Mouse (Mus musculus) hindbrain, embryonic 13.5 days (tissue): Measurements from ENCODE around the gene Galnt17. TPM values are rescaled to one million over a fixed set of nuclear protein-coding genes. Genes with fewer than 3 reads are reported as not detected.

ENCODE experiments used
- ATAC-seq: fragments of 200-750 bp; cut with Nextera tagmentation; 2 replicates; pipeline ENCODE4 v1.8.0; 2017; ENCODE audit warnings: moderate TSS enrichment; ENCODE audit not compliant: low FRiP score
- H3K27ac ChIP-seq: fragments of 300-500 bp; sonication (generic); 2 replicates; pipeline ENCODE4 v1.5.1; 2015; ENCODE audit warnings: inconsistent platforms, mild to moderate bottlenecking, moderate library complexity
- H3K27me3 ChIP-seq: fragments of 300-500 bp; sonication (generic); 2 replicates; pipeline ENCODE4 v1.6.1; 2015; ENCODE audit warnings: mild to moderate bottlenecking, inconsistent platforms
- H3K36me3 ChIP-seq: fragments of 300-500 bp; sonication (generic); 2 replicates; pipeline ENCODE4 v1.6.1; 2015; ENCODE audit warnings: mild to moderate bottlenecking, inconsistent platforms
- H3K4me1 ChIP-seq: fragments of 300-500 bp; sonication (generic); replicated peaks from 2 replicates; pipeline ENCODE4 v1.6.1; 2015; ENCODE audit warnings: inconsistent platforms
- H3K4me2 ChIP-seq: fragments of 300-500 bp; sonication (generic); 2 replicates; pipeline ENCODE4 v1.6.1; 2015; ENCODE audit warnings: inconsistent platforms, mild to moderate bottlenecking, moderate library complexity
- H3K4me3 ChIP-seq: fragments of 300-500 bp; sonication (generic); 2 replicates; pipeline ENCODE4 v1.5.1; 2015; ENCODE audit warnings: mild to moderate bottlenecking, inconsistent platforms
- H3K9ac ChIP-seq: fragments of 300-500 bp; sonication (generic); 2 replicates; pipeline ENCODE4 v1.6.1; 2015; ENCODE audit warnings: mild to moderate bottlenecking, inconsistent platforms
- H3K9me3 ChIP-seq: fragments of 300-500 bp; sonication (generic); 2 replicates; pipeline ENCODE4 v1.6.1; 2016; ENCODE audit warnings: inconsistent platforms
- WGBS: fragments of 180-500 bp; shearing (Covaris S2); methylation state at CpG from one replicate; pipeline ENCODE4 v1.1.7; 2015; 5-methylcytosine and 5-hydroxymethylcytosine counted together
- polyA plus RNA-seq: library from polyadenylated mRNA; unstranded; fragments of >200 nt; fragmentation: Nextera tagmentation; extraction: Ambion mirVana; gene quantifications from 2 replicates; pipeline ENCODE4 v1.2.1, GENCODE M21; 2015

Galnt17 gene
- polyA plus RNA-seq, 1 experiment from 2014 or later = 9.6 TPM

DNA sequence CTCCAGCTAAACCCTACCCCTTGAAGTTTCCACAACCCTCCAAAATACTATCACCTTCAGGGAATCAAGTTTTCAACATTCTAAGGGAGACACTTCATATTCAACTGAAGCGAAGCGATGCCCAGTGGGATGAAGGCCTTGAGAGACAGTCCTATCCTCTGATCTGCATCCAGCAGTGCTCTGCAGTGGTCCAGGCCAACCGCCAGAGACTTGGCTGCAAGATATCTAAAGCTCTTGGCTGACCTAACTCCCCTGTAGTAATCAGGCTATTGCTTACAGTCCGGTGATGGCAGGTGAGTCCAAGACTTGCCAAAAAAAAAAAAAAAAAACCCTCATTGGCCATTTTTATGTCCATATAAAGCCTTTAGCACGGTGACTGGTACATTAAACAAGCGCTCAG lies 21.2 kb downstream of the Galnt17 start:
- Histone ChIP-seq H3K27ac (no peak overlapping the region), H3K4me3 (no peak overlapping the region), H3K4me2 (no peak overlapping the region), H3K9me3 (no peaks in the 10 kb centered on the region; the same call in 1 of the 2 replicates), H3K36me3 (no peaks in the 10 kb centered on the region), H3K9ac (no peak overlapping the region), H3K27me3 (no peaks in the 10 kb centered on the region), H3K4me1 (0 out of 2 replicates have a peak, but pooled peaks cover 3% of the 10 kb centered on the region)
- no peak for ATAC-seq
- 92% methylated on average over 6 of the region's 6 CpGs for WGBS

DNA sequence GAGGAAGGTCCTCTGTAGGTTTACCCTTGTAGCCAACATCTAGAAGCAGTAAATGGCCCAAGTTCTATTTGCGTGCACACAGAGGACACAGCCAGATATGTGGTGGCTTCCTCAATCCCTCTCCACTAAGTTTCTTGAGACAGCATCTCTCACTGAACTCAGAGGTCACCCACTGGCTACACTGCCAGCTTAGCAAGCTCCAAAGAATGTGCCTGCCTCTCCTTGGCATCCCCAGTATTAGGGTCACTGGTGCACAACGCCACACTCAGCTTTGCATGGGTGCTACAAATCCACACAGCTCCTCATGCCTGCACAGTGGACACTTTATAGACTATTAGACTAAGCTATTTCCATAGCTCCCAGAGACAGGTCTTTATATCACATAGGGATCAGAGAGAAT lies 21.6 kb downstream of the Galnt17 start:
- Histone ChIP-seq H3K9me3 (no peaks in the 10 kb centered on the region; the same call in 1 of the 2 replicates), H3K36me3 (no peaks in the 10 kb centered on the region), H3K27me3 (no peaks in the 10 kb centered on the region), H3K4me3 (no peak overlapping the region), H3K9ac (no peak overlapping the region), H3K4me2 (no peak overlapping the region), H3K27ac (no peak overlapping the region), H3K4me1 (0 out of 2 replicates have a peak, but pooled peaks cover 4% of the 10 kb centered on the region)
- ATAC-seq = no peak
- 87% methylated on average over 2 of the region's 2 CpGs for WGBS

DNA sequence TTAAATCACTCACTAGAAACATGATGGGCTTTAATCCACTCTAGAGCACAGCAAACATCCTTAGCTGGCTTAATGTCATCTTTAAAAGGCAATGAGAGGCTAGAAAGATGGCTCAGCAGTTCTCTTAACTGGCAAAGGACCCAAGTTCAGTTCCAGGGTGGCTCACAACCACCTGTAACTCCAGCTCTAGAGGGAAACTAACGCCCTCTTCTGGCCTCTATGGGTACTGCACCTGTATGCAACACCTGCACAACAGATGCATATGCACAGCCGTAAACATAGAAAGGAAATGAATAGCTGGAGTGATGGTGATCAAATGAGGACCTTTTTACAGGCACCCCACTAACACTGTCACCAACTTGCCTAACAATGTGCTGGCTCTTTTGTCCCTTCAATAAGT lies 27.9 kb downstream of the Galnt17 start:
- Histone ChIP-seq H3K36me3 (no peaks in the 10 kb centered on the region), H3K9me3 (no peaks in the 10 kb centered on the region; the same call in 1 of the 2 replicates), H3K4me3 (no peak overlapping the region), H3K27me3 (no peaks in the 10 kb centered on the region), H3K4me1 (peaks cover 7% of the 10 kb centered on the region; the same call in 1 of the 2 replicates), H3K27ac (no peak overlapping the region), H3K4me2 (no peak overlapping the region), H3K9ac (no peak overlapping the region)
- no peak for ATAC-seq
- whole genome bisulfite sequencing = 50% methylated on average over 2 of the region's 2 CpGs

DNA sequence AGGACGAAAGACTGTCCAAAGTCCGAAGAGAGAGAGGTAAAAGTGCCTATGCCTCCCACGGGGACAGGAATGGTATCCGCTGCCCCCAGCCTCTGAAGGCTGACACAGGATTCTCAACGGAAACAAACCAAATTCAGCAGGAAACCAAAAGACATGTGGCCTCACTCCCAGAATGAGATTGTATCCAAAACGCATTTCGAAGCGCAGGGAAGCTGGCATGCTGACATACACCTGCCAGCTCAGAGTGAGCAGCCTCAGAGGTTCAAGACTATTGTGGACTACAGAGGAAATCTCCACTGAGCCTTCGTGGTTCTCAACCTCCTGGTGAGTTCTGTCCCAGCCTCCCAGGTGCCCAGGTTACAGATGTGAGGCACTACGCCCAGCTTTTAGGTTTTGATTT lies 29.0 kb downstream of the Galnt17 start:
- Histone ChIP-seq H3K4me3 (no peak overlapping the region), H3K4me1 (peaks cover 7% of the 10 kb centered on the region; the same call in 1 of the 2 replicates), H3K36me3 (no peaks in the 10 kb centered on the region), H3K4me2 (no peak overlapping the region), H3K27ac (no peak overlapping the region), H3K27me3 (no peaks in the 10 kb centered on the region), H3K9ac (no peak overlapping the region), H3K9me3 (no peaks in the 10 kb centered on the region; the same call in 1 of the 2 replicates)
- no peak for ATAC-seq
- 84% methylated on average over 10 of the region's 10 CpGs for WGBS

DNA sequence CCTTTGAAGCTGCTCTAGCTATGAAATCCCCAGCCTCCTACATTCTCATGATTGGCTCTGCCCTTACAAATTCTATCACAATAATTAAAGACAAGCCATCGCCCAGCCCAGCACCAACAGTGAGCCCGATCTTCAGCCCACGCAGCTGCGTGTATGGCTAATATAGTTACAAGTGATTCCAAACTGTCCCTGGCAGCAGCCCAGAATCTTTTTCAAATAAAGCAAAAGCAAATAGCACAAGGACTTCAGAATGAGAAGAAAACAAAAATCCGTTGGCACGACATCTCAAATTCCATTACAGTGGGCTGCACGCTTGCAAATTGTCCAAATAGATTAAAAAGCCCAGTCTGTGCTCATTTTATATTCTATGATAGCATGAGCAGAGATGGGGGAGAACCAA lies 31.1 kb downstream of the Galnt17 start:
- Histone ChIP-seq H3K4me2 (no peak overlapping the region), H3K27me3 (no peaks in the 10 kb centered on the region), H3K27ac (peak overlapping the region; percentile 30; the same call in 1 of the 2 replicates), H3K4me3 (no peak overlapping the region), H3K9me3 (no peaks in the 10 kb centered on the region; the same call in 1 of the 2 replicates), H3K36me3 (no peaks in the 10 kb centered on the region), H3K9ac (no peak overlapping the region), H3K4me1 (peaks cover 7% of the 10 kb centered on the region; the same call in 1 of the 2 replicates)
- no peak for ATAC-seq
- 74% methylated on average over 7 of the region's 7 CpGs for WGBS

DNA sequence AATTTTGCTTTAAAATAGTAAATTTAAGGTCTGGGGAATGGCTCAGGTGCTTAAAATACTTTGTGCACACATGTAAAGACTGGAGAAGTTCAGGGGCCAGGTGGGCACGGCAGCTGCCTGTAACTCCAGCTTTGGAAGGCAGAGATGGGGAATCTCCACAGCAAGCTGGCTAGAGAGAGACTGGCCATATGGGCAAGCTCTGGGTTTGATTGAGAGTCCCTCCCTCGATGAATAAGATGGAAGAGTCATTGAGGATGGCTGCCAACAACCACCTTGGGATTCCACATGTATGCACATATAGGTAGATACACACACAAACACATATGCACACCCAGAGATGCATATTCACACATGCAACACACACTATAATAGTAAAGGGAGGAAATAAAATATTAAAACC lies 42.0 kb downstream of the Galnt17 start:
- H3K36me3 ChIP-seq = no peaks in the 10 kb centered on the region
- no peak overlapping the region for H3K27ac ChIP-seq
- H3K4me1 ChIP-seq = no peaks in the 10 kb centered on the region
- no peaks in the 10 kb centered on the region for H3K27me3 ChIP-seq
- no peak for ATAC-seq
- H3K4me2 ChIP-seq = no peak overlapping the region
- H3K9me3 ChIP-seq = no peaks in the 10 kb centered on the region
- H3K9ac ChIP-seq = no peak overlapping the region
- WGBS = 80% methylated on average over 2 of the region's 2 CpGs
- no peak overlapping the region for H3K4me3 ChIP-seq

DNA sequence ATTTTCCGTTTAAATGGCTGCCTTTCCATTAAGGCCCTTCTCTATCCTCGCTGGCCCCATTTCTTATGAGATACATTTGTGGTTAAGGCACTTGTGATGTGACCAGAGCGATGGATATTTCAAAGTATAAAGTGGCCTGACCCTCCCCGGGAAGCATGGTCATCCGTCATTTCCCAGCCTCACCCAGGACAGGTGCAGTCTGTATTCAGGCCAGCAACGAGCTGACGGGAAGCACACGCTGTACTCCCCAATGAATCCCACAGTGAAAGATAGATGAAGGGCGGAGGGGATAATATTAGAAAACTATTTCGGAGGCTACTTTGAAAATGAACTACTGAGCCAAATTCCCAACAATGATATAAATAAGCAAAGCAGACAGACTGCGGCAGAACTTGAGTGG lies 44.2 kb downstream of the Galnt17 start:
- H3K27ac ChIP-seq = no peak overlapping the region
- no peak overlapping the region for H3K4me2 ChIP-seq
- H3K36me3 ChIP-seq = no peaks in the 10 kb centered on the region
- H3K4me1 ChIP-seq = no peaks in the 10 kb centered on the region
- no peak overlapping the region for H3K9ac ChIP-seq
- ATAC-seq = no peak
- H3K4me3 ChIP-seq = no peak overlapping the region
- H3K27me3 ChIP-seq = no peaks in the 10 kb centered on the region
- H3K9me3 ChIP-seq = no peaks in the 10 kb centered on the region
- 74% methylated on average over 11 of the region's 11 CpGs for WGBS

DNA sequence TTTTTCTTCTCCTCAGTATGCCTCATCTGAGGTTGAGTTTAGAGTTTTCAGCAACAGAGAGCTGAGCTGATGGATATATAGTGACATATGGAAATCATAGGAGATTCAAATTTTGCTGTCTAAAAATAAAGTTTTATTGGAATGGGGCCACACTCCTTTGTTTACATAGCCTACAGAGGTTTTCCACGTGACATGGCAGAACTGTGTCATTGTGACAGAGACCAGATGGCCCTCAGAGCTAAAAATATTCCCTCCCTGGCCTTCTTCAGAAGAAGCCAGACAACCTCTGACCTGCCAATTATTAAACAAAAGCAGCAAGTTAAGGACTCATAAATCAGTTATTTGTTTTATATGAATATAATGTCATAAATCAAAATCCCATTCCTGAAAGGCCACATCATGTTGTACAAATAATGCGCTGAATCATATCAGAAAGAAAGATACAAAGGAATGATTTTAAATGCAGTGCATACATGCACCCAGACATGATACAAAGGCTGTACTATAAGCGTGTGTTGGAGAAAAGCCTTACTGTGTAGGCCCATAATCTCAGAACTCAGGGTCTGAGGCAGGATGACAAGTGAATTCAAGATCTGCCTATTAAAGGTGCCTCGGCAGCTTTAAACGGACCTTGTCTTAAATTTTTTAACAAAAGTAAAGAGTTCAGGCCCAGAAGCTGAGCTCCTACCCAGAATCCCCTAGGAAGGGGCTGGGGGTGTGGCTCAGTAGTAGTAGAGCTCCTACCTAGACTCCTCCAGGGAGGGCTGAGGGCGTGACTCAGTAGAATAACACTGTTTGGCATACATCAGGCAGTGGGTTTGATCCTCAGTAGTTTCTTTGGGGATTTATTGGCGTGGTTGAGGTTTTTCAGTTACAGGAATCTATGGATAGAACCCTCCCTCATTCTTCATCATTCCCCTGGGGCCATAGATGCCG lies 57.3 kb downstream of the Galnt17 start:
- no peak overlapping the region for H3K9ac ChIP-seq
- no peak overlapping the region for H3K4me3 ChIP-seq
- WGBS = 84% methylated on average over 8 of the region's 8 CpGs
- no peaks in the 10 kb centered on the region for H3K27me3 ChIP-seq
- H3K27ac ChIP-seq = no peak overlapping the region
- H3K36me3 ChIP-seq = no peaks in the 10 kb centered on the region
- no peak for ATAC-seq
- H3K9me3 ChIP-seq = no peaks in the 10 kb centered on the region
- H3K4me2 ChIP-seq = no peak overlapping the region
- no peaks in the 10 kb centered on the region for H3K4me1 ChIP-seq

DNA sequence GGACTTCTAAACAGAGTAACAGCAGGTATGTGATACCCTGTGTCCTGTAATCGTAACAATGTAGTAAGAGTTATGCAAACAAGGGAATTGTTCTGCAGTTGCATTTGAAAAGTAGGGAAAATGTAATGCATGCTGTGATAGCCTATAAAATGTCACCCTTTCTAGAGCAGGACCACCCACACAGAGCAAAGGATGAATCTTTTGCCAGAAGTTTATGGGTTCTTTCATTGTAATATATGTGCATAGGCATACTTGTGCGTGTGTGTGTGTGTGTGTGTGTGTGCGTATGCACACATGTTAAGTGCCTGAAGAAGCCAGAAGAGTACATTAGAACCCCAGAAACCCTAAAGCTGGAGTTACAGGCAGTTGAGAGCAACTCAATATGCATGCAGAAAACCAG lies 59.9 kb downstream of the Galnt17 start:
- H3K27me3 ChIP-seq = no peaks in the 10 kb centered on the region
- no peak overlapping the region for H3K27ac ChIP-seq
- ATAC-seq = no peak
- H3K4me1 ChIP-seq = no peaks in the 10 kb centered on the region
- H3K4me2 ChIP-seq = no peak overlapping the region
- 97% methylated on average over 3 of the region's 3 CpGs for WGBS
- no peaks in the 10 kb centered on the region for H3K9me3 ChIP-seq
- H3K9ac ChIP-seq = no peak overlapping the region
- no peaks in the 10 kb centered on the region for H3K36me3 ChIP-seq
- no peak overlapping the region for H3K4me3 ChIP-seq

DNA sequence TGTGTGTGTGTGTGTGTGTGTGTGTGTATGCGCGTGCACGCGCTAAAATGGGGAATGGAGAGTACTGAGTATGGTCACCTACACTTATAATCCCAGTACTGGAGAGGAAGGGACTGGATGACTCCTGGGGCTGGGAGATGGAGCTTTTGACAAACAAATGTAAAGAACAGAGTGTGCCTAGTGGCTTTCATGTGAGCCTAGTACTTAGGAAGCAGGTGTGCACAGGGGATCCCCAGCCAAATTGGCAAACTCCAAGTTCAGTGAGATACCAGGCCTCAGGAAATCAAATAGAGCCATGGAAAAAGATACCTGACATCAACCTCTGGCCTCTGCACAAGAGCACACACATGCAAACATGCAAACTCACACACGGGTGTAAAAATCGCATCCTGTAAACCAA lies 61.7 kb downstream of the Galnt17 start:
- no peak for ATAC-seq

DNA sequence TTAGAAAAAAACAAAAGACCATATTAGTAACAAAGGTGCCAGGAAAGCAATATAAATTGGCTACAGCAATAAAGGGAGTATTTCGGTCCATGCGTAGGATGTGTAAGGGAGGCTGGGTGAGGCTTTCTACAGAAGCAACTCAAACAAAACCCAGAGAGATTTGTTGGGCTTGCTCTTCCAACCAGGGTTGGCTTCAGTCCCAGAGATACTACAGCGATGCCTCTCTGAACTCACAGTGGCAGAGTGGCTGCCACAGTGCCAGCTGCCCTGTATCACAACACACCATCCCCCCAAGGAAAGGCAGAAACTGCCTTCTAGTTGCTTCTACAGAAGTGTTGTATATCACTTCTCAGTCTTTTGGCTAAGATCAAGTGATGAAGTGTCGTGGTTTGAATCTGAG lies 66.6 kb downstream of the Galnt17 start:
- no peaks in the 10 kb centered on the region for H3K4me1 ChIP-seq
- H3K36me3 ChIP-seq = no peaks in the 10 kb centered on the region
- no peak overlapping the region for H3K9ac ChIP-seq
- no peaks in the 10 kb centered on the region for H3K27me3 ChIP-seq
- H3K27ac ChIP-seq = peak overlapping the region; percentile 30; the same call in 1 of the 2 replicates
- no peaks in the 10 kb centered on the region for H3K9me3 ChIP-seq
- H3K4me3 ChIP-seq = no peak overlapping the region
- no peak overlapping the region for H3K4me2 ChIP-seq
- 86% methylated on average over 4 of the region's 4 CpGs for WGBS
- no peak for ATAC-seq

More for the DNA sequence above, 61.7 kb downstream of the Galnt17 start:
- no peak overlapping the region for H3K9ac ChIP-seq
- no peaks in the 10 kb centered on the region for H3K36me3 ChIP-seq
- no peaks in the 10 kb centered on the region for H3K9me3 ChIP-seq
- no peak overlapping the region for H3K4me2 ChIP-seq
- H3K4me1 ChIP-seq = no peaks in the 10 kb centered on the region
- H3K27me3 ChIP-seq = no peaks in the 10 kb centered on the region
- WGBS = over 99% methylated on average over 6 of the region's 6 CpGs
- H3K27ac ChIP-seq = no peak overlapping the region
- no peak overlapping the region for H3K4me3 ChIP-seq

DNA sequence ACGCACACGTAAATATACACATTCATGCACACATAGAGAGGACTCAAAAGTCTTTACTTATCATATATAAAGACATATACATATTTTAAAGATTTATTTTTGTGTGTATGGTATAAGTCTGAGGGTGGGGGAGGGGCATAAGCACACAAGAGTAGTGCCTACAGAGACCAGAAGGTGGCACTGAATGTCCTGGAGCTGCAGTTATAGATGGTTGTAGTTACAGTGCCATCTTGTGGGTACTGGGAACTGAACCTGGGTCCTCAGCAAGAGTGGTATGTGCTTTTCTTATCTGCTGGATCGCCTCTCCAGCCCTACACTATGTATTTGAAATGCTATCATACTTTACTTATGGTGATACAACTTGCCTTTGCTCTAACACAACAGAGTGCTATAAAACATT lies 68.5 kb downstream of the Galnt17 start:
- Histone ChIP-seq H3K27ac (no peak overlapping the region), H3K4me2 (no peak overlapping the region), H3K36me3 (no peaks in the 10 kb centered on the region), H3K4me1 (no peaks in the 10 kb centered on the region), H3K9ac (no peak overlapping the region), H3K9me3 (no peaks in the 10 kb centered on the region), H3K27me3 (no peaks in the 10 kb centered on the region), H3K4me3 (no peak overlapping the region)
- no peak for ATAC-seq
- 98% methylated on average over 3 of the region's 3 CpGs for WGBS

DNA sequence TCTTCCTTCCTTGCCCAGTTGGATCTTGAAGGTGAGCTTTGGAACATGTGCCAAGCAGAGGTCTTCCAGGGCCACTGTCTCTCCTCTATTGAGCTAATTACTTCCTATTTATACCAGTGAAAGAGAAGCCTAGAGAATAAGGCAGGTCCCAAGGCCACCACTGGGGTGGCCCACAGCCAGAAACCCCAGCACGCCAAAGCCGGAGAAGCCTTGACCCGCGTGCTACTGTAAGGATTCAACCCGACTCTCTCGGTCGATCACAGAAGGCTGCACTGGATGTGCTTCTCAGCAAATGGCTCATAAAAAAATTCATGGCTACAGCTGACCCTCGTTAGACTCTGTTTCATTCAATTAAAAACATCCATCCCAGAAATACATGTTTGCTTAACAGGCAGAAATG lies 71.4 kb downstream of the Galnt17 start:
- ATAC-seq = no peak
- WGBS = 84% methylated on average over 8 of the region's 8 CpGs
- Histone ChIP-seq H3K9me3 (no peaks in the 10 kb centered on the region), H3K9ac (no peak overlapping the region), H3K27ac (no peak overlapping the region), H3K4me1 (no peaks in the 10 kb centered on the region; the same call in 1 of the 2 replicates), H3K36me3 (no peaks in the 10 kb centered on the region), H3K27me3 (no peaks in the 10 kb centered on the region), H3K4me3 (no peak overlapping the region), H3K4me2 (no peak overlapping the region)
